Mouse (Mus musculus): ENCODE data around the gene Slc8a1.

The Slc8a1 gene

DNA sequence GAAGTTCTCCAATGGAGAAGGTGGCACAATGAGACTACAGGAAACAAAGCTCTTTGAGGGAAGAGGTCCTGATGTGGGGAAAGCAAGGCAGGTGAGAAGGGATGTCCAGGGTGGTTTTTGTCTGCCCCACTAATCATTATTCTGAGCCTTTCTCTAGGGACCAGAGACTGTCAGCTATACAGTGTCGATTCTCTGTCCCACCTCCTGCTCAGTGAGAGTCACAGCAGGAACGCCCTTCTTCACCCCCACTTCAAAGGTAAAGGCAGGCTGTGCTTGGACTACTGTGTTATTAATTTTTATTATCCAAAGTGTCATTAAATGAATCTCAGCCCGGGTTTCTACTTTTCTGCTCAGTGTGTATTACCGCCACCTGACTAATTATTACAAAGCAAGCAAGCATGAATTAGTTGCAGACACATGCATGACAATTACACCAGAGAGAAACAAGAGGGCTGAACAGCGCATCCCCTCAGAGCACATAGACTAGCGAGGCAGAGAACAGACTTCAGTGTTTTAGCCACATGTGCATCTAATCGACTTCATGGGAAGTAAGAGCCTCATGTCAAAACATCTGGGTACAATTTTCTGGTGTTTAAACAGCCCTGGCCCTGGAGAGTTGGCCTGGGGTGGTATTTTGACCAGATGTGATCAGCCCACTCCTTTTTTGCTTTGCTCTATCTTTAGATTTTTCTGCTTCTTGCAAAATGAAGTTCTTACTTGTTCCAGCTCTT lies 402.0 kb downstream of the Slc8a1 start:
- WGBS: 68% methylated on average over 7 of the region's 7 CpGs

DNA sequence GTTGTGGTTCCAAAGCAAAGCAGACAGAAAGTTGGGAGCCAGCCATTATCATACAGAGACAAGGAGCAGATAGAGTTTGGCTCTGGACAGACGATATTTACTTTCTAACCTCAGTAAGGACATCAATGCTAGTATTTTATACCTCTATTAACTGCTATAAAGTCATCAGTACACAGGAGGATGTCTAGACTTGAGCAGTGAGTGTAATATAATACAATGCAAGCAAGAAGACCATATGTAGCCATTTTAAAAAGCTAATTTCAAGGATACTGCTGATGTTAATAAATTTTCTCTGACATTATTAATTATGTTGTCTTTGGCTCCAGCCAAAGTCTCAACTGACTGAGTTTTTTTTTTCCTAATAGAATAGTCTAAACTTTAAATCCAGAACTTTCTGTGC lies 402.7 kb downstream of the Slc8a1 start:
- WGBS: 54% methylated on average over 1 of the region's 1 CpGs
